Mouse (Mus musculus): ENCODE measurements around the gene Gucy2c. TPM values are rescaled to one million over a fixed set of nuclear protein-coding genes. Genes with fewer than 3 reads are reported as not detected.

The Gucy2c gene
- polyA plus RNA-seq, 1 experiment from 2014 or later: not detected

GRCm38 (mm10) chr6:136728144-136728543, 53.4 kb downstream of the Gucy2c start:
- H3K9ac ChIP-seq (ENCODE audit: low read depth, low read length): no peak overlapping the region
- no peak overlapping the region for H3K4me3 ChIP-seq (ENCODE audit: low read length)
- H3K36me3 ChIP-seq (ENCODE audit: control insufficient read depth, insufficient read depth, low read length): no peaks in the 10 kb centered on the region
- no peak overlapping the region for H3K4me2 ChIP-seq (replicated peaks; ENCODE audit: low read depth, low read length)
- 91% methylated on average over 14 of the region's 14 CpGs for WGBS
- no peak for ATAC-seq (ENCODE audit: low FRiP score, low TSS enrichment)
- no peaks in the 10 kb centered on the region for H3K4me1 ChIP-seq (ENCODE audit: control insufficient read depth, insufficient read depth, low read length)
- no peaks in the 10 kb centered on the region for H3K27me3 ChIP-seq (ENCODE audit: control insufficient read depth, insufficient read depth, low read length)
- no peaks in the 10 kb centered on the region for H3K9me3 ChIP-seq (ENCODE audit: control insufficient read depth, low read length)
- no peak overlapping the region for H3K27ac ChIP-seq (ENCODE audit: low read depth, low read length)

GRCm38 (mm10) chr6:136723171-136723570, 58.4 kb downstream of the Gucy2c start:
- no peaks in the 10 kb centered on the region for H3K27me3 ChIP-seq (ENCODE audit: control insufficient read depth, insufficient read depth, low read length)
- H3K4me2 ChIP-seq (replicated peaks; ENCODE audit: low read depth, low read length): no peak overlapping the region
- H3K9me3 ChIP-seq (ENCODE audit: control insufficient read depth, low read length): no peaks in the 10 kb centered on the region
- H3K4me3 ChIP-seq (ENCODE audit: low read length): no peak overlapping the region
- no peak overlapping the region for H3K27ac ChIP-seq (ENCODE audit: low read depth, low read length)
- H3K9ac ChIP-seq (ENCODE audit: low read depth, low read length): no peak overlapping the region
- 82% methylated on average over 3 of the region's 3 CpGs for WGBS
- H3K4me1 ChIP-seq (ENCODE audit: control insufficient read depth, insufficient read depth, low read length): no peaks in the 10 kb centered on the region
- no peaks in the 10 kb centered on the region for H3K36me3 ChIP-seq (ENCODE audit: control insufficient read depth, insufficient read depth, low read length)
- no peak for ATAC-seq (ENCODE audit: low FRiP score, low TSS enrichment)

- H3K4me3 ChIP-seq (ENCODE audit: low read length): no peak overlapping the region
- no peaks in the 10 kb centered on the region for H3K27me3 ChIP-seq (ENCODE audit: control insufficient read depth, insufficient read depth, low read length)
- no peak overlapping the region for H3K9ac ChIP-seq (ENCODE audit: low read depth, low read length)
- H3K4me2 ChIP-seq (replicated peaks; ENCODE audit: low read depth, low read length): no peak overlapping the region
- H3K27ac ChIP-seq (ENCODE audit: low read depth, low read length): no peak overlapping the region
- ATAC-seq (ENCODE audit: low FRiP score, low TSS enrichment): no peak
- no peaks in the 10 kb centered on the region for H3K4me1 ChIP-seq (ENCODE audit: control insufficient read depth, insufficient read depth, low read length)
- whole genome bisulfite sequencing: 93% methylated on average over 7 of the region's 7 CpGs
- H3K36me3 ChIP-seq (ENCODE audit: control insufficient read depth, insufficient read depth, low read length): no peaks in the 10 kb centered on the region
- no peaks in the 10 kb centered on the region for H3K9me3 ChIP-seq (ENCODE audit: control insufficient read depth, low read length)
These were observed 59.0 kb downstream of the Gucy2c start for GRCm38 (mm10) chr6:136722565-136722964.

- Histone ChIP-seq H3K27ac (ENCODE audit: low read depth, low read length) (no peak overlapping the region), H3K9me3 (ENCODE audit: control insufficient read depth, low read length) (no peaks in the 10 kb centered on the region), H3K9ac (ENCODE audit: low read depth, low read length) (no peak overlapping the region), H3K36me3 (ENCODE audit: control insufficient read depth, insufficient read depth, low read length) (no peaks in the 10 kb centered on the region), H3K27me3 (ENCODE audit: control insufficient read depth, insufficient read depth, low read length) (no peaks in the 10 kb centered on the region), H3K4me3 (ENCODE audit: low read length) (no peak overlapping the region), H3K4me1 (ENCODE audit: control insufficient read depth, insufficient read depth, low read length) (no peaks in the 10 kb centered on the region), H3K4me2 (replicated peaks; ENCODE audit: low read depth, low read length) (no peak overlapping the region)
- 61% methylated on average over 6 of the region's 6 CpGs for WGBS
- no peak for ATAC-seq (ENCODE audit: low FRiP score, low TSS enrichment)
These were observed 59.6 kb downstream of the Gucy2c start for GRCm38 (mm10) chr6:136721925-136722324.

GRCm38 (mm10) chr6:136720436-136720835, 61.1 kb downstream of the Gucy2c start:
- no peaks in the 10 kb centered on the region for H3K9me3 ChIP-seq (ENCODE audit: control insufficient read depth, low read length)
- no peak overlapping the region for H3K27ac ChIP-seq (ENCODE audit: low read depth, low read length)
- H3K36me3 ChIP-seq (ENCODE audit: control insufficient read depth, insufficient read depth, low read length): no peaks in the 10 kb centered on the region
- H3K4me1 ChIP-seq (ENCODE audit: control insufficient read depth, insufficient read depth, low read length): no peaks in the 10 kb centered on the region
- WGBS: 91% methylated on average over 15 of the region's 15 CpGs
- H3K4me2 ChIP-seq (replicated peaks; ENCODE audit: low read depth, low read length): no peak overlapping the region
- H3K27me3 ChIP-seq (ENCODE audit: control insufficient read depth, insufficient read depth, low read length): no peaks in the 10 kb centered on the region
- H3K4me3 ChIP-seq (ENCODE audit: low read length): no peak overlapping the region
- no peak for ATAC-seq (ENCODE audit: low FRiP score, low TSS enrichment)
- no peak overlapping the region for H3K9ac ChIP-seq (ENCODE audit: low read depth, low read length)

GRCm38 (mm10) chr6:136715881-136716431, 65.6 kb downstream of the Gucy2c start:
- Histone ChIP-seq H3K4me2 (replicated peaks; ENCODE audit: low read depth, low read length) (no peak overlapping the region), H3K27ac (ENCODE audit: low read depth, low read length) (no peak overlapping the region), H3K4me1 (ENCODE audit: control insufficient read depth, insufficient read depth, low read length) (no peaks in the 10 kb centered on the region), H3K9ac (ENCODE audit: low read depth, low read length) (no peak overlapping the region), H3K36me3 (ENCODE audit: control insufficient read depth, insufficient read depth, low read length) (no peaks in the 10 kb centered on the region), H3K9me3 (ENCODE audit: control insufficient read depth, low read length) (no peaks in the 10 kb centered on the region), H3K4me3 (ENCODE audit: low read length) (no peak overlapping the region), H3K27me3 (ENCODE audit: control insufficient read depth, insufficient read depth, low read length) (no peaks in the 10 kb centered on the region)
- WGBS: 91% methylated on average over 10 of the region's 11 CpGs
- no peak for ATAC-seq (ENCODE audit: low FRiP score, low TSS enrichment)

- no peaks in the 10 kb centered on the region for H3K36me3 ChIP-seq (ENCODE audit: control insufficient read depth, insufficient read depth, low read length)
- H3K4me3 ChIP-seq (ENCODE audit: low read length): no peak overlapping the region
- no peaks in the 10 kb centered on the region for H3K4me1 ChIP-seq (ENCODE audit: control insufficient read depth, insufficient read depth, low read length)
- no peaks in the 10 kb centered on the region for H3K27me3 ChIP-seq (ENCODE audit: control insufficient read depth, insufficient read depth, low read length)
- ATAC-seq (ENCODE audit: low FRiP score, low TSS enrichment): no peak
- H3K9me3 ChIP-seq (ENCODE audit: control insufficient read depth, low read length): no peaks in the 10 kb centered on the region
- 76% methylated on average over 3 of the region's 3 CpGs for WGBS
- H3K9ac ChIP-seq (ENCODE audit: low read depth, low read length): no peak overlapping the region
- H3K27ac ChIP-seq (ENCODE audit: low read depth, low read length): no peak overlapping the region
- no peak overlapping the region for H3K4me2 ChIP-seq (replicated peaks; ENCODE audit: low read depth, low read length)
These were observed 67.5 kb downstream of the Gucy2c start for GRCm38 (mm10) chr6:136714097-136714496.

- H3K4me2 ChIP-seq (replicated peaks; ENCODE audit: low read depth, low read length): no peak overlapping the region
- no peaks in the 10 kb centered on the region for H3K27me3 ChIP-seq (ENCODE audit: control insufficient read depth, insufficient read depth, low read length)
- 88% methylated on average over 5 of the region's 5 CpGs for WGBS
- no peak overlapping the region for H3K9ac ChIP-seq (ENCODE audit: low read depth, low read length)
- no peak overlapping the region for H3K4me3 ChIP-seq (ENCODE audit: low read length)
- no peaks in the 10 kb centered on the region for H3K4me1 ChIP-seq (ENCODE audit: control insufficient read depth, insufficient read depth, low read length)
- no peaks in the 10 kb centered on the region for H3K36me3 ChIP-seq (ENCODE audit: control insufficient read depth, insufficient read depth, low read length)
- no peak overlapping the region for H3K27ac ChIP-seq (ENCODE audit: low read depth, low read length)
- no peaks in the 10 kb centered on the region for H3K9me3 ChIP-seq (ENCODE audit: control insufficient read depth, low read length)
- ATAC-seq (ENCODE audit: low FRiP score, low TSS enrichment): no peak
These were observed 71.2 kb downstream of the Gucy2c start for GRCm38 (mm10) chr6:136710408-136710807.

- Histone ChIP-seq H3K36me3 (ENCODE audit: control insufficient read depth, insufficient read depth, low read length) (no peaks in the 10 kb centered on the region), H3K9ac (ENCODE audit: low read depth, low read length) (no peak overlapping the region)
These were observed 73.0 kb downstream of the Gucy2c start for GRCm38 (mm10) chr6:136708597-136708996.

More at GRCm38 (mm10) chr6:136708597-136708996, 73.0 kb downstream of the Gucy2c start:
- no peaks in the 10 kb centered on the region for H3K27me3 ChIP-seq (ENCODE audit: control insufficient read depth, insufficient read depth, low read length)
- ATAC-seq (ENCODE audit: low FRiP score, low TSS enrichment): no peak
- H3K4me3 ChIP-seq (ENCODE audit: low read length): no peak overlapping the region
- H3K4me2 ChIP-seq (replicated peaks; ENCODE audit: low read depth, low read length): no peak overlapping the region
- H3K9me3 ChIP-seq (ENCODE audit: control insufficient read depth, low read length): no peaks in the 10 kb centered on the region
- H3K4me1 ChIP-seq (ENCODE audit: control insufficient read depth, insufficient read depth, low read length): no peaks in the 10 kb centered on the region
- H3K27ac ChIP-seq (ENCODE audit: low read depth, low read length): no peak overlapping the region
- WGBS: 86% methylated on average over 6 of the region's 6 CpGs
